Mouse (Mus musculus) liver, adult 2 months (tissue): ENCODE measurements around the gene Pwp2. TPM values are rescaled to one million over a fixed set of nuclear protein-coding genes. Genes with fewer than 3 reads are reported as not detected.

ENCODE experiments used
- DNase-seq: peaks from one replicate; pipeline ENCODE4 v3.0.0-alpha.2; 2011; ENCODE audit warnings: low read depth, low spot score; ENCODE audit errors: extremely low read depth
- H3K27ac ChIP-seq: fragments of 200-500 bp; replicated peaks from 2 replicates; pipeline ENCODE4 v1.5.1; 2012; ENCODE audit warnings: low read depth, mild to moderate bottlenecking, control low read depth, inconsistent platforms, low read length; ENCODE audit not compliant: insufficient read depth
- H3K27me3 ChIP-seq: fragments of 200-500 bp; 2 replicates; pipeline ENCODE4 v1.6.1; 2012; ENCODE audit warnings: mild to moderate bottlenecking, moderate library complexity, low read length, inconsistent platforms; ENCODE audit not compliant: control insufficient read depth, insufficient read depth
- H3K36me3 ChIP-seq: fragments of 200-500 bp; 2 replicates; pipeline ENCODE4 v1.6.1; 2012; ENCODE audit warnings: low read length, inconsistent platforms; ENCODE audit not compliant: control insufficient read depth, insufficient read depth
- H3K4me1 ChIP-seq: fragments of 200-500 bp; 2 replicates; pipeline ENCODE4 v1.6.1; 2011; ENCODE audit warnings: low read length; ENCODE audit not compliant: control insufficient read depth, insufficient read depth
- H3K4me3 ChIP-seq: fragments of 200-500 bp; 2 replicates; pipeline ENCODE4 v1.5.1; 2011; ENCODE audit warnings: low read depth, mild to moderate bottlenecking, control low read depth, low read length, moderate library complexity; ENCODE audit not compliant: insufficient read depth
- H3K79me2 ChIP-seq: fragments of 200-500 bp; 2 replicates; pipeline ENCODE4 v1.6.1; 2012; ENCODE audit warnings: inconsistent platforms, mild to moderate bottlenecking, low read length, moderate library complexity; ENCODE audit not compliant: control insufficient read depth, insufficient read depth
- H3K9ac ChIP-seq: fragments of 200-500 bp; 2 replicates; pipeline ENCODE4 v1.6.1; 2012; ENCODE audit warnings: low read depth, mild to moderate bottlenecking, control low read depth, inconsistent platforms, low read length
- CTCF ChIP-seq: fragments of 200-500 bp; IDR thresholded peaks from 2 replicates; pipeline ENCODE4 v1.5.1; 2011; ENCODE audit warnings: low read depth, low read length, control low read depth
- POLR2A ChIP-seq: fragments of 200-500 bp; IDR thresholded peaks from 2 replicates; pipeline ENCODE4 v1.6.1; 2011; ENCODE audit warnings: low read length, control low read depth; ENCODE audit not compliant: insufficient read depth; ENCODE audit errors: extremely low read depth
- WGBS: fragments of 180-500 bp; shearing (Covaris S2); methylation state at CpG from one replicate; pipeline ENCODE4 v1.1.7; 2018; 5-methylcytosine and 5-hydroxymethylcytosine counted together
- polyA plus RNA-seq: library from polyadenylated mRNA; depleted of rRNA; stranded (reverse); fragments of >200 nt; gene quantifications from 2 replicates; pipeline ENCODE4 v1.2.3, GENCODE M21; 2012
- total RNA-seq: library from RNA; depleted of rRNA; stranded (reverse); fragments of >200 nt; gene quantifications from 2 replicates; pipeline ENCODE4 v1.2.3, GENCODE M21; 2014

Gene Pwp2
- total and polyA plus RNA-seq, 2 experiments: 5.3 to 9.3 TPM

- H3K36me3 ChIP-seq: peaks cover 4% of the 10 kb centered on the region; the same call in 1 of the 2 replicates
- H3K79me2 ChIP-seq: peaks cover 4% of the 10 kb centered on the region; the same call in 1 of the 2 replicates
- WGBS: 51% methylated on average over 2 of the region's 2 CpGs
- DNase-seq: no peak
- H3K4me1 ChIP-seq: peaks cover 17% of the 10 kb centered on the region
- no peak for TF ChIP-seq CTCF
- TF ChIP-seq POLR2A: no peak
- H3K4me3 ChIP-seq: no peak overlapping the region
- H3K9ac ChIP-seq: no peak overlapping the region
- H3K27ac ChIP-seq: peak overlapping the region; percentile 46
- H3K27me3 ChIP-seq: no peaks in the 10 kb centered on the region
Measured at GRCm38 (mm10) chr10:78170445-78170844, 14.5 kb downstream of the Pwp2 start.

GRCm38 (mm10) chr10:78169281-78170042 lies 15.5 kb downstream of the Pwp2 start, which contains the start of gene D10Jhu81e:
Gene D10Jhu81e, minus strand, starts transcription at chr10:78169782.
- peak within 1 kb of the TSS; percentile 81 for H3K27ac ChIP-seq
- H3K79me2 ChIP-seq: peaks cover 4% of the 10 kb centered on the region; the same call in 1 of the 2 replicates
- no peaks in the 10 kb centered on the region for H3K27me3 ChIP-seq
- TF ChIP-seq POLR2A: peak; percentile 92
- TF ChIP-seq CTCF: no peak
- peaks cover 17% of the 10 kb centered on the region for H3K4me1 ChIP-seq
- peaks cover 4% of the 10 kb centered on the region; the same call in 1 of the 2 replicates for H3K36me3 ChIP-seq
- H3K9ac ChIP-seq: peak within 1 kb of the TSS; percentile 88
- WGBS: under 1% methylated on average over 50 of the region's 50 CpGs
- H3K4me3 ChIP-seq: peak within 1 kb of the TSS; percentile 82
- DNase-seq: peak; percentile 98

- H3K4me3 ChIP-seq: peak overlapping the region; percentile 82
- peaks cover 4% of the 10 kb centered on the region; the same call in 1 of the 2 replicates for H3K79me2 ChIP-seq
- H3K9ac ChIP-seq: peak overlapping the region; percentile 88
- TF ChIP-seq CTCF (no peak), POLR2A (no peak)
- DNase-seq: no peak
- H3K27ac ChIP-seq: peak overlapping the region; percentile 81
- peaks cover 17% of the 10 kb centered on the region for H3K4me1 ChIP-seq
- H3K27me3 ChIP-seq: no peaks in the 10 kb centered on the region
- 40% methylated on average over 11 of the region's 11 CpGs for WGBS
- H3K36me3 ChIP-seq: peaks cover 4% of the 10 kb centered on the region; the same call in 1 of the 2 replicates
Measured at GRCm38 (mm10) chr10:78168792-78169191, 16.2 kb downstream of the Pwp2 start.

- Histone ChIP-seq H3K9ac (no peak overlapping the region), H3K36me3 (peaks cover 3% of the 10 kb centered on the region; the same call in 1 of the 2 replicates), H3K79me2 (peaks cover 4% of the 10 kb centered on the region; the same call in 1 of the 2 replicates), H3K4me1 (peaks cover 17% of the 10 kb centered on the region), H3K27ac (no peak overlapping the region), H3K27me3 (no peaks in the 10 kb centered on the region), H3K4me3 (no peak overlapping the region)
- TF ChIP-seq POLR2A (no peak), CTCF (no peak)
- no peak for DNase-seq
Measured at GRCm38 (mm10) chr10:78167775-78168174, 17.2 kb downstream of the Pwp2 start.

GRCm38 (mm10) chr10:78167333-78167732 lies 17.6 kb downstream of the Pwp2 start:
- H3K27me3 ChIP-seq: no peaks in the 10 kb centered on the region
- no peak overlapping the region for H3K27ac ChIP-seq
- H3K79me2 ChIP-seq: peaks cover 4% of the 10 kb centered on the region; the same call in 1 of the 2 replicates
- H3K4me1 ChIP-seq: peaks cover 17% of the 10 kb centered on the region
- H3K9ac ChIP-seq: no peak overlapping the region
- no peak overlapping the region for H3K4me3 ChIP-seq
- TF ChIP-seq CTCF (no peak), POLR2A (no peak)
- no peak for DNase-seq
- peaks cover 3% of the 10 kb centered on the region; the same call in 1 of the 2 replicates for H3K36me3 ChIP-seq
- WGBS: 69% methylated on average over 7 of the region's 7 CpGs
